Mouse (Mus musculus): ENCODE data around the gene Map2k7. TPM values are rescaled to one million over a fixed set of nuclear protein-coding genes. Genes with fewer than 3 reads are reported as not detected.

Gene Map2k7
- 37.2 TPM for polyA plus RNA-seq (2015; fragmentation: Illumina TruSeq; extraction: RNeasy Lipid Tissue Mini Kit (QIAGEN cat#74804); ENCODE audit: insufficient read depth, low replicate concordance)

GRCm38 (mm10) chr8:4238434-4239192, at the start of gene Map2k7, which contains the start of gene Gm49320:
TSS of gene Map2k7 (plus strand) at chr8:4238740.
TSS of gene Gm49320 (plus strand) at chr8:4238865.

DNA sequence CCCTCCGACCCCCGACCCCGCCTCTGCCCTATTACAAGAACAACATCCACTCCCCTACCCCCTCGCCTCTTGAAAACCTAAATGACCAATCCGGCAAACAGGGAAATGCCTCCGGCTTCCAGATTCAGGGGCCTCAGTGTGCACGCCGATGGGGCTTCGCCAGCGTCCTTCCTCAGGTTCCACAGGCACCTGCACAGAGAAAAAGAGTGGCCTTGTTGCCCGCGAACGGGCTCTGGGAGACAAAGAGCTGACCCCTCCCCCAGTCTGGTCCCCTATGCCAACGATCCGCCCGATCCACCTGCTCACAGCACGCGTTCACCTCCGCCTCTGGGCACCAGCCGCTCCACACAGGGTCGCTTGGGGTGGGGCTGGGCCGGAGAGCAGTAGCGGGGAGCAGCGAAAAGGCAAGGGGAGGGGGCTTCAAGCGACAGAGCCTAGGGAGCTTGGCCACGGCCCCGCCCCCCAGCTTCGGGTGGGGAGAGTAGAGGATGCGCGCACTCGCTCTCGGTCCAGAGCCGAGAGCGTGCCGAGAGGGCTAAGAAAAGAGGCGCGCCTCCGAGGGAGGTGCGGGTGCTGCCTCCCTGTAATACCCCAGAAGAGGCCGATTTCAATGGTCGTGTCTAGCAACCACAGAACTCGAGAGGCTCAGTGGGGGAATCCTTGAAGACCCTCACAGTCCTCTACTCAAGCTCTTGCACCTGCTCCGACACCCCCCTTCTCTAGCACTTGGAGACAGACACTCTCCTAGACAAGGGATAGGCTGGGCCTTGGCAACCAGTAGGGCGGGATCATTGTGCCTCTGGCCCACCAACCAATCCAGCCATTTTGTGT, 21.5 kb upstream of the Map2k7 start, which contains the start of gene Prr36:
TSS of gene Prr36 (minus strand) at position 669 of the 831 bp plus-strand sequence.

DNA sequence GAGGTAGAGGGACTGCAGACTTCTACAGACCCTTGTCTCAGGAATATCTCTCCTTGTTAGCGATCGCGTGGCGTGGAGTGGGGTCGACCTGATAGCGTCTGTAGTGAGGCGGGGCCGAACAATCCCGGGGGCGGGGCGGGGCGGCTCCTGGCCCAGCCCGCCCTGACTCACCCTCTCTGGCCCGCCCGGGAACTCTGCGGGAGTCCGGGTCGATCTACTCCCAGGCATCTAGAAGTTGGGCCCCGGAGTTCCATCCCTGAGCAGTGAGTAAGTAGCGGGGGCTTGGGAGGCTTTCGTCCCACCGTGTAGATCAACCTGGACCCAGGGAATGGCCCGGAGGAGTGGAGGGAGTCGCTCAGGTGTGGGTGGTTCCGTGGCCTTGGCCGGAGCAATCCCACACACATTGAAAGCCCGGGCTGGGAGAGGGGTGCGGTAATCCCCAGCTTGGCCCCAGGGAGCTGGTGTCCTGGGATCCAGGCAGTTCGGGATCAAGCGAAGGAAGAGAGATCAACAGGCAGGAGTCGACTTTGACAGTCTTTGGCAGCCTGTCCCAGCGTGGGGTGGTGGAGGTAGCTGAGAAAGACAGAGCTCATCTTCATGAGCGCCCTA, 11.7 kb upstream of the Map2k7 start, which contains the start of gene Lrrc8e:
TSS of gene Lrrc8e (plus strand) at position 89 of the 609 bp plus-strand sequence.

GRCm38 (mm10) chr8:4247951-4248540, 9.5 kb downstream of the Map2k7 start, which contains the start of gene Tgfbr3l:
TSS of gene Tgfbr3l (plus strand) at chr8:4248214.

GRCm38 (mm10) chr8:4252934-4253841, 14.6 kb downstream of the Map2k7 start, which contains the start of gene Snapc2:
TSS of gene Snapc2 (plus strand) at chr8:4253080.

DNA sequence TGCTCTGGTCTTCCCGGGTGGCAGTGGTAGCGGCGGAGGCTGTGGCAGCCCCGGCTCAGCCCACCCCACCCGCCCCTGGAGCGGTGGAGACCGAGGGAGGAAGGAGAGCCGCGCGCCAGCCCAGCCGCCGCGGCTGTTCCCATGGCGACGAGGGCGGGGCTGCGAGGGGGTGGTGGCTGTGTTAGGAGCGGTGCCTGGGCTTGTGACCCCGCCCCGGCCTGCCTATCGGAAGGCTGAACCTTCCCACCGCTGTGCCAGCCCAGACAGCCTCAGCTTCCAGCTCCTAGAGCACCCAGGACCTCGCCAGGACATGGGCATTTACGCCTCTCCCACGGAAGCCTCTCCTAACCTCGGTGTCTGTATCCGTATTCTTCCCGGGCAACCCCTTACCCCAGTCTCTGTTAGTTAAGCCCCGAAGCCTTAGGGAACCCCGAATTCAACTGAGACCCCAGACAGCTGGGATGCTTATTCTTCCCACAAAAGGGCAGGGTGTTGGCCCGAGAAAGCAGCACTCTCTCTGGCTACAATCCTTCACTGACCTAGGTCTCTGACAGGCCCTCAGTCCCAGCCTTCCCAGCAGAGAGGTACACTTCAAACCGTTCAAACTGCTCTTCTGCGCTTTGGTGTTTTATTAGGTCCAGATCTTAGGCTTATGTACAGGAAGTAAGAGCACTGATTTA, 20.7 kb downstream of the Map2k7 start, which contains the start of gene Ctxn1:
TSS of gene Ctxn1 (minus strand) at position 150 of the 680 bp plus-strand sequence.

DNA sequence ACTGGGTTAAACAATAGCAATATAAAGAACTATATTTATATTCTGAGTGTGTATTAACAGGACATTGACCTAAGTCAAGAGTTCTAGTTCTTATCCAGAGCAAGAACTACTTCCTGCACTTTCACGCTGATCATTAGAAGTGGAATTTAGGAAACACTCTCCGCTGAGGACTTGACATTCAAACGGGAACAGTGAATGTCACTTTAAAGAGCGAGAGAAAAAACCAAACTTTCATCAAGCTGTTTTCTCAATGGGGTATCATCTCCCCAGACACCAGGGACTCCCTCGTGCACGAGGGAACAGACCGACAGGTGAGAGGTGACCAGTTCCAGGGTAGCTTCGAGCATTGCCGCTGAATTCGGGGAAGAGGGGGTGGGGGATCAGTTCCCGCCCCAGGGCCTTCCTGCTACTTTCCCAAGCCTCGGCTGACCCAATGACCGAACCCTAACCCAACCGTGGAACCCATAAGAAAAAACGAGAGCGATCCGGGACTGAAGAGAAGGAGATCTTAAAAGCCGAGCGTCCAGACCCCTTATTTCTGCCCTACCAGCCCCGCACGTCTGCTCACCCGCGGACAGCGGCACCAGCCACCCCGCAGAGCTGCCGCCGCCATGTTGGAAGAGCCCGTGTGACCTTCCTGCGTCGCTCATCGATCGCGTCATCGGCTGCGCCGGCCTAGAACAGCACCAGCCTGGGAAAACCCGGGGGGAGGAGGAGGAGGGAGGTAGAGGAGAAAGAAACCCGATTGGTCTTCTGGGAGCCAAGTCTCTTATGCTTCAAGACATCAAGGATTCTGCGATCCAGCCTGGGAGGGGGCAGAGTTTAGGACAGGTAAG, 37.0 kb downstream of the Map2k7 start, which contains the start of gene Timm44:
TSS of gene Timm44 (minus strand) at position 639 of the 836 bp plus-strand sequence.

Other genes starting within 250 kb of the Map2k7 start
- 0.32 TPM for gene Cd209f, start 132.9 kb upstream of the Map2k7 start, polyA plus RNA-seq (2015; fragmentation: Illumina TruSeq; extraction: RNeasy Lipid Tissue Mini Kit (QIAGEN cat#74804); ENCODE audit: insufficient read depth, low replicate concordance)
- not detected for gene Cd209g, start 104.6 kb upstream of the Map2k7 start, polyA plus RNA-seq (2015; fragmentation: Illumina TruSeq; extraction: RNeasy Lipid Tissue Mini Kit (QIAGEN cat#74804); ENCODE audit: insufficient read depth, low replicate concordance)
- gene Evi5l, start 72.2 kb upstream of the Map2k7 start, polyA plus RNA-seq (2015; fragmentation: Illumina TruSeq; extraction: RNeasy Lipid Tissue Mini Kit (QIAGEN cat#74804); ENCODE audit: insufficient read depth, low replicate concordance) = 10.2 TPM
- 0.26 TPM for gene Prr36, start 21.3 kb upstream of the Map2k7 start, polyA plus RNA-seq (2015; fragmentation: Illumina TruSeq; extraction: RNeasy Lipid Tissue Mini Kit (QIAGEN cat#74804); ENCODE audit: insufficient read depth, low replicate concordance)
- gene Lrrc8e, start 11.9 kb upstream of the Map2k7 start, polyA plus RNA-seq (2015; fragmentation: Illumina TruSeq; extraction: RNeasy Lipid Tissue Mini Kit (QIAGEN cat#74804); ENCODE audit: insufficient read depth, low replicate concordance) = 0.06 TPM
- gene Gm49320, start 125 bp downstream of the Map2k7 start, polyA plus RNA-seq (2015; fragmentation: Illumina TruSeq; extraction: RNeasy Lipid Tissue Mini Kit (QIAGEN cat#74804); ENCODE audit: insufficient read depth, low replicate concordance) = not detected
- gene Tgfbr3l, start 9.5 kb downstream of the Map2k7 start, polyA plus RNA-seq (2015; fragmentation: Illumina TruSeq; extraction: RNeasy Lipid Tissue Mini Kit (QIAGEN cat#74804); ENCODE audit: insufficient read depth, low replicate concordance) = 10.9 TPM
- gene Snapc2, start 14.3 kb downstream of the Map2k7 start, polyA plus RNA-seq (2015; fragmentation: Illumina TruSeq; extraction: RNeasy Lipid Tissue Mini Kit (QIAGEN cat#74804); ENCODE audit: insufficient read depth, low replicate concordance) = 9.0 TPM
- gene Ctxn1, start 20.5 kb downstream of the Map2k7 start, polyA plus RNA-seq (2015; fragmentation: Illumina TruSeq; extraction: RNeasy Lipid Tissue Mini Kit (QIAGEN cat#74804); ENCODE audit: insufficient read depth, low replicate concordance) = 1.5 TPM
- 59.1 TPM for gene Timm44, start 37.2 kb downstream of the Map2k7 start, polyA plus RNA-seq (2015; fragmentation: Illumina TruSeq; extraction: RNeasy Lipid Tissue Mini Kit (QIAGEN cat#74804); ENCODE audit: insufficient read depth, low replicate concordance)
- gene Ccl25, start 86.5 kb downstream of the Map2k7 start, polyA plus RNA-seq (2015; fragmentation: Illumina TruSeq; extraction: RNeasy Lipid Tissue Mini Kit (QIAGEN cat#74804); ENCODE audit: insufficient read depth, low replicate concordance) = 18.3 TPM
- gene Elavl1, start 86.7 kb downstream of the Map2k7 start, polyA plus RNA-seq (2015; fragmentation: Illumina TruSeq; extraction: RNeasy Lipid Tissue Mini Kit (QIAGEN cat#74804); ENCODE audit: insufficient read depth, low replicate concordance) = 74.5 TPM

Data from spleen, adult 10 weeks (tissue).